Mouse (Mus musculus) neural tube, embryonic 15.5 days (tissue): Measurements from ENCODE around the gene Gstt1. TPM values are rescaled to one million over a fixed set of nuclear protein-coding genes. Genes with fewer than 3 reads are reported as not detected.

Experiments used
- ATAC-seq: fragments of 200-750 bp; cut with Nextera tagmentation; 2 replicates; pipeline ENCODE4 v1.8.0; 2017; ENCODE audit warnings: mild to moderate bottlenecking, moderate TSS enrichment, moderate library complexity; ENCODE audit not compliant: low FRiP score
- H3K27ac ChIP-seq: fragments of 300-500 bp; sonication (generic); replicated peaks from 2 replicates; pipeline ENCODE4 v1.5.1; 2015; ENCODE audit warnings: mild to moderate bottlenecking, inconsistent platforms
- H3K27me3 ChIP-seq: fragments of 300-500 bp; sonication (generic); replicated peaks from 2 replicates; pipeline ENCODE4 v1.6.1; 2015; ENCODE audit warnings: inconsistent platforms
- H3K36me3 ChIP-seq: fragments of 300-500 bp; sonication (generic); 2 replicates; pipeline ENCODE4 v1.6.1; 2015; ENCODE audit warnings: inconsistent platforms
- H3K4me1 ChIP-seq: fragments of 300-500 bp; sonication (generic); 2 replicates; pipeline ENCODE4 v1.6.1; 2015; ENCODE audit warnings: inconsistent platforms
- H3K4me2 ChIP-seq: fragments of 300-500 bp; sonication (generic); 2 replicates; pipeline ENCODE4 v1.6.1; 2015; ENCODE audit warnings: inconsistent platforms, mild to moderate bottlenecking, moderate library complexity
- H3K4me3 ChIP-seq: fragments of 300-500 bp; sonication (generic); replicated peaks from 2 replicates; pipeline ENCODE4 v1.5.1; 2015; ENCODE audit warnings: mild to moderate bottlenecking, inconsistent platforms
- H3K9ac ChIP-seq: fragments of 300-500 bp; sonication (generic); replicated peaks from 2 replicates; pipeline ENCODE4 v1.6.1; 2015; ENCODE audit warnings: mild to moderate bottlenecking, inconsistent platforms
- H3K9me3 ChIP-seq: fragments of 300-500 bp; sonication (generic); replicated peaks from 2 replicates; pipeline ENCODE4 v1.6.1; 2016; ENCODE audit warnings: inconsistent platforms
- WGBS: fragments of 180-500 bp; shearing (Covaris S2); methylation state at CpG from one replicate; pipeline ENCODE4 v1.1.7; 2015; ENCODE audit warnings: mixed read lengths; 5-methylcytosine and 5-hydroxymethylcytosine counted together
- polyA plus RNA-seq: library from polyadenylated mRNA; unstranded; fragments of >200 nt; fragmentation: Nextera tagmentation; extraction: Ambion mirVana; gene quantifications from 2 replicates; pipeline ENCODE4 v1.2.1, GENCODE M21; 2015

Gstt1 gene
- polyA plus RNA-seq, 1 experiment from 2014 or later = 13.8 TPM

GRCm38 (mm10) chr10:75832272-75832895 lies 34.0 kb upstream of the Gstt1 start:
- no peak overlapping the region for H3K27ac ChIP-seq
- H3K4me1 ChIP-seq = peaks cover 35% of the 10 kb centered on the region
- H3K9me3 ChIP-seq = no peaks in the 10 kb centered on the region
- H3K4me3 ChIP-seq = no peak overlapping the region
- H3K27me3 ChIP-seq = peaks cover 18% of the 10 kb centered on the region; the same call in 1 of the 2 replicates
- no peak overlapping the region for H3K9ac ChIP-seq
- WGBS = 73% methylated on average over 13 of the region's 13 CpGs
- no peak for ATAC-seq
- no peaks in the 10 kb centered on the region for H3K36me3 ChIP-seq
- no peak overlapping the region for H3K4me2 ChIP-seq

DNA sequence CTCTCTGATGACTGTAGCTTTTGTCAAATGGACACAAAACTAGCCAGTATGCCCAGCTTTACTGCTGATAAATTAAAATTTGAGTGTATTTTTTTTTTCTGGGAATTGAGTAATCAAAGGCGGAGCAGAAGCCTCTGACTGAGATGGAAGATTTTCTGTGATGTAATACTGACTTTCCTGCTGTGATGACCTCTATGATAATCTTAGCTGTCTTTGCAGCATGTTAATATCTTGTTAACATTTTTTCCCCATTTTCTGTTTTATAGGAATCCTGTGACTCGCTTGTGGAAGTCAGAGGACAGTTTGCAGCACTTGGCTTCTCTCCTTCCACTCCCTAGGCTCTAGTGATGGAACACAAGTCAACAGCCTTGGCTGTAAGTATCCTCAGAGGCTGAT lies 31.9 kb upstream of the Gstt1 start:
- WGBS = 96% methylated on average over 2 of the region's 2 CpGs

DNA sequence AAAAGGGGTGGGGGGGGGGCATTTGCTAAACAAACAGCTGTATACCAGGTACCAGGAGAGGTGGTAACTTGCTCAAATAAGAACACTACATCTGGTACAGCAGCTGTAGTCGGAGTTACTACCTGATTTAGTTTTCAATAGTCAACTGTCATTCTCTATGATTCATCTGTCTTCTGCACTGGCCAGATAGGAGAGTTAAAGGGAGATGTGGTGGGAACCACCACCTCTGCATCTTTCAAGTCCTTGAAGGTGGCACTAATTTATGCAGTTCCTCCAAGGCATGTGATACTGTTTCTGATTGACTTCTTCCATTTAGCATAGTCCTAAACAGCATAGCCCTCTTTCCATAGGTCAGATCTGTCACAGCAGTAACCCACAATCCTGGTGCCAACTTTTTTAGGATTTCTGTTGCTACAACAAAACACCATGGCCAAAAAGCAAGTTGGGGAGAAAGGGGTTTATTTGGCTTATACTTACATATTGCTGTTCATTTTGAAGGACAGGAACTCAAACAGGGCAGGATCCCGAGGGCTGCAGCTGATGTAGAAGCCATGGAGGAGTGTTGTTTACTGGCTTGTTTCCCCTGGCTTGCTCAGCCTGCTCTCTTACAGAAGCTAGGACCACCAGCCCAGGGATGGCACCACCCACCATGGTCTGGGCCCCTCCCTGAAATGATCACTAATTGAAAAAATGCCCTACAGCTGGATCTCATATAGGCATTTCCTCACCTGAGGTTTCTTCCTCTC lies 31.3 kb upstream of the Gstt1 start:
- Histone ChIP-seq H3K36me3 (no peaks in the 10 kb centered on the region), H3K9ac (no peak overlapping the region), H3K4me1 (peaks cover 14% of the 10 kb centered on the region), H3K4me3 (no peak overlapping the region), H3K9me3 (no peaks in the 10 kb centered on the region), H3K27me3 (peaks cover 18% of the 10 kb centered on the region; the same call in 1 of the 2 replicates), H3K27ac (no peak overlapping the region), H3K4me2 (no peak overlapping the region)
- WGBS = 83% methylated on average over 2 of the region's 2 CpGs
- no peak for ATAC-seq

More for the DNA sequence above, 31.9 kb upstream of the Gstt1 start:
- Histone ChIP-seq H3K9ac (no peak overlapping the region), H3K27ac (no peak overlapping the region), H3K36me3 (no peaks in the 10 kb centered on the region), H3K9me3 (no peaks in the 10 kb centered on the region), H3K27me3 (peaks cover 18% of the 10 kb centered on the region; the same call in 1 of the 2 replicates), H3K4me1 (peaks cover 19% of the 10 kb centered on the region), H3K4me2 (no peak overlapping the region), H3K4me3 (no peak overlapping the region)
- no peak for ATAC-seq

- H3K4me2 ChIP-seq = no peak overlapping the region
- H3K4me3 ChIP-seq = no peak overlapping the region
- peak; percentile 61; the same call in 1 of the 2 replicates for ATAC-seq
- peaks cover 9% of the 10 kb centered on the region; the same call in 1 of the 2 replicates for H3K27me3 ChIP-seq
- no peak overlapping the region for H3K9ac ChIP-seq
- no peaks in the 10 kb centered on the region for H3K9me3 ChIP-seq
- H3K27ac ChIP-seq = no peak overlapping the region; the same call in 1 of the 2 replicates
- H3K36me3 ChIP-seq = no peaks in the 10 kb centered on the region
- peaks cover 3% of the 10 kb centered on the region; the same call in 1 of the 2 replicates for H3K4me1 ChIP-seq
Observed at GRCm38 (mm10) chr10:75828500-75828931, 30.1 kb upstream of the Gstt1 start.

DNA sequence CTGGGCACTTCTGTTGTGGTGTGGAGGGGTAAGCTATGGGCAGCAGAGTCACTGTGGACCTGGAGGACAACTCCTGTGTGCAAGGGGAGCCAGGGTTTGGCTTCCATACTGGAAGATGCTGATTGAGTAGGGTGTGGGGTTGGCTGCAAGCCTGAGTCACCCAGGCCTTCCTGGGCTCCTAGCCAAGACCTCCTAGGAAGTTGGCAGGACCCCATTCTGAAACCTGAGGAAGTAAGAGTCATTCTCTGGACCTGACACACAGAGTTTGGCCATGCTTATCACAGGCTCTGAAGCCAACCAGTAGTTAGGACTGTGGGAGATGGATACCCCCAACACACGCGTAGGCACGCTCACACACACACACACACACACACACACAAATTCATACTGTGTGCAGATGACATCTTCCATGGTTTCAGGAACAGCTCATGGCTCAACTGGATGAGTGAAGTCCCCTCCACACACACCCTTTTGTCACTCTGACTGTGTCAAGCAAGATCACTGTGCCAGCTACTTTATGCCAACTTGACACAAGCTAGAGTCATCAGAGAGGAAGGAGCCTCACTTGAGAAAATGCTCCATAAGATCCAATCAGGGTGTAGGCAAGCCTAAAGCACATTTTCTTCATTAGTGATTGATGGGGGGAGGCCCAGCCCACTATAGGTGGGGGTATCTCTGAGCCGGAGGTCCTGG lies 29.4 kb upstream of the Gstt1 start:
- 90% methylated on average over 4 of the region's 4 CpGs for WGBS
- Histone ChIP-seq H3K4me3 (no peak overlapping the region), H3K9me3 (no peaks in the 10 kb centered on the region), H3K36me3 (no peaks in the 10 kb centered on the region), H3K27me3 (0 out of 2 replicates have a peak, but pooled peaks cover 4% of the 10 kb centered on the region), H3K9ac (no peak overlapping the region), H3K4me2 (no peak overlapping the region), H3K4me1 (0 out of 2 replicates have a peak, but pooled peaks cover 3% of the 10 kb centered on the region), H3K27ac (no peak overlapping the region; the same call in 1 of the 2 replicates)
- no peak for ATAC-seq

GRCm38 (mm10) chr10:75824530-75824929 lies 26.1 kb upstream of the Gstt1 start:
- Histone ChIP-seq H3K27me3 (no peaks in the 10 kb centered on the region), H3K9me3 (no peaks in the 10 kb centered on the region), H3K36me3 (no peaks in the 10 kb centered on the region), H3K9ac (no peak overlapping the region), H3K27ac (no peak overlapping the region), H3K4me2 (no peak overlapping the region), H3K4me3 (no peak overlapping the region), H3K4me1 (0 out of 2 replicates have a peak, but pooled peaks cover 3% of the 10 kb centered on the region)
- 86% methylated on average over 4 of the region's 4 CpGs for WGBS
- ATAC-seq = no peak

DNA sequence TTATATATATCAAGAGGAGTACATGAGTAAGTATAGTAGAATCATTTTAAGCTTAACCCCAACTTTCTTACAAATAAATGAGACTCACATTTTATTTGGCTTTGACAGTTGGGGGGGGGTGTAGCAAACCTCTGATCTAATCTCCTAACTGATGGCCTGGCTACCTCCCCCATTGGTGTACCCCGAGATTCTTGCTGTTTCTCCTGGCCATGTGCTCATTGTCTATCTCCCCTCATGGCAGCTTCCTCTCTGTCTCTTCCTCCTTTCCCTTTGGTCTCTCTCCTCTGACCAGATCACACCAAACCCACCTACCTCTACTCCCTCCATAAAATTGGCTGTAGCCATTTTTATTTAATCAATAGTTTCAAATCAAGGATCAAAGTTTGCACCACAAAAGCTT lies 25.4 kb upstream of the Gstt1 start:
- Histone ChIP-seq H3K4me3 (no peak overlapping the region), H3K4me2 (no peak overlapping the region), H3K4me1 (0 out of 2 replicates have a peak, but pooled peaks cover 3% of the 10 kb centered on the region), H3K9me3 (no peaks in the 10 kb centered on the region), H3K36me3 (no peaks in the 10 kb centered on the region), H3K27me3 (no peaks in the 10 kb centered on the region), H3K27ac (no peak overlapping the region), H3K9ac (no peak overlapping the region)
- ATAC-seq = no peak
- 97% methylated on average over 1 of the region's 1 CpGs for WGBS

DNA sequence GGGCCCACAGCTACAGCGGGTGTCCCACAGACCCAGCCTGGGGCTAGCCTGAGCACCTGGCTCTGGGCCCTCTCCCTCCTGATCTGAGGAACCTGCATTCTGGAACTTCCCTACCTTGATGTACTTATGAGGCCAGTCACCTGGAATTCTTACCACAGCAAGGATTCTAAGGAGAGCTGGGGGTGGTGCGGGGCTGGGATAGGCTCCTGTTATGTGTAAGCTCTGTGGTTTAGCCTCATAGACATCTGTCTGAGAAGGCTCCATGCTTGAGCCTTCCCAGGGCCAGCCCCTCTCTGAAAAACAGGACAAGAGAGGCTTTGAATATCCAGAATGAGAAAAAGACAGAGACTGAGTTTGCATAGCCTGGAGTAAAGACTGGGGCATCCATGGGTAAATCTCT lies 24.1 kb upstream of the Gstt1 start, which contains the start of gene Gstt4:
TSS of gene Gstt4 (minus strand) at position 101 of the 400 bp plus-strand sequence.
- Histone ChIP-seq H3K4me2 (no peak within 1 kb of the TSS), H3K27me3 (no peaks in the 10 kb centered on the region), H3K9ac (no peak within 1 kb of the TSS), H3K4me3 (no peak within 1 kb of the TSS), H3K9me3 (no peaks in the 10 kb centered on the region), H3K27ac (no peak within 1 kb of the TSS), H3K4me1 (0 out of 2 replicates have a peak, but pooled peaks cover 1% of the 10 kb centered on the region), H3K36me3 (no peaks in the 10 kb centered on the region)
- WGBS = 97% methylated on average over 2 of the region's 2 CpGs
- ATAC-seq = no peak

GRCm38 (mm10) chr10:75819882-75820281 lies 21.5 kb upstream of the Gstt1 start:
- Histone ChIP-seq H3K4me1 (no peaks in the 10 kb centered on the region), H3K27me3 (0 out of 2 replicates have a peak, but pooled peaks cover 5% of the 10 kb centered on the region), H3K9ac (no peak overlapping the region), H3K36me3 (no peaks in the 10 kb centered on the region), H3K4me2 (no peak overlapping the region), H3K4me3 (no peak overlapping the region), H3K27ac (no peak overlapping the region), H3K9me3 (no peaks in the 10 kb centered on the region)
- WGBS = 90% methylated on average over 5 of the region's 5 CpGs
- no peak for ATAC-seq

- Histone ChIP-seq H3K9ac (no peak overlapping the region), H3K4me3 (no peak overlapping the region), H3K27ac (no peak overlapping the region), H3K9me3 (no peaks in the 10 kb centered on the region), H3K36me3 (no peaks in the 10 kb centered on the region), H3K27me3 (0 out of 2 replicates have a peak, but pooled peaks cover 5% of the 10 kb centered on the region), H3K4me1 (no peaks in the 10 kb centered on the region), H3K4me2 (no peak overlapping the region)
- ATAC-seq = no peak
- WGBS = 65% methylated on average over 10 of the region's 10 CpGs
Observed at GRCm38 (mm10) chr10:75818641-75819040, 20.3 kb upstream of the Gstt1 start.

DNA sequence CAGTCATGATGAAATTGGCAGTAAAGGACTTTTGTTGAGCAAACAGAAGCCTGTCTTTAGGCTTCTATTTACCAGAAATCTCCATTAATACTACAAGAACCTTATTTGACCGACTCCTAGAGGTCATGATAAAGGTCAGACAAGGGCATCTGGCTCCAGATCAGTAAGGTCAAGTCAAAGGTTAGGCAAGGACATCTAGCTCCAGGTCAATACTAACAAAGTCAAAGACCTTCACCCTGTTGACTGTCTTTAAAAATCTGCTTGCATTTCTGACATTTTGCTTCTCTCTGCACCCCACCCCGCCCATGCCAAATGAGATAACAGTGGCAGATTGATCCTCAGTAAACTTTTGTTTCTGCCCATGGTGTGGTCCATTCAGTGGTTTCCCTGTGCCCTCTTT lies 5.8 kb upstream of the Gstt1 start:
- Histone ChIP-seq H3K4me3 (no peak overlapping the region), H3K27ac (no peak overlapping the region), H3K9me3 (no peaks in the 10 kb centered on the region), H3K36me3 (no peaks in the 10 kb centered on the region), H3K9ac (no peak overlapping the region), H3K4me2 (no peak overlapping the region), H3K4me1 (no peaks in the 10 kb centered on the region), H3K27me3 (no peaks in the 10 kb centered on the region; the same call in 1 of the 2 replicates)
- 70% methylated on average over 2 of the region's 2 CpGs for WGBS
- ATAC-seq = no peak
